Mouse (Mus musculus): Measurements from ENCODE around the gene Ndufa4l2.

The Ndufa4l2 gene

DNA sequence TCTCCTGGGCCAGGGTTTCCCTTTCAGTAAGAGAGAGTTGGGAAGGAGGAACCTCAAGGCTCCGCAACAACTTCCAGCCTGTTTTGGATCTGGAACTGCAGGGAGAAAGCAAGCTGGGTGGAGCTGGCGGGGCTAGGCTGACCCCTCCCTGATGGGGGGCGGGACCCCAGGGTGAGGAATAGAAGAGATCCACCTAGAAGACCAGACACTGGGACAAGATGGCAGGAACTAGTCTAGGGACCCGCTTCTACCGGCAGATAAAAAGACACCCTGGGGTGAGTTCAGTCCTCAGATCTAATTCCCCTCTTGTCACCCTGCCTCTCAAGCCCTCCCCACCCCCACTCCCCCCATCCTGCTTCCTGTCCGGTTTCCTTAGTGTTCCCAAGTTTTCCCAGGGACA lies at the start of gene Ndufa4l2:
Gene Ndufa4l2, plus strand, starts transcription at position 204 of the 400 bp plus-strand sequence.
- DNase-seq (ENCODE audit: low read depth, low spot score), result no peak

DNA sequence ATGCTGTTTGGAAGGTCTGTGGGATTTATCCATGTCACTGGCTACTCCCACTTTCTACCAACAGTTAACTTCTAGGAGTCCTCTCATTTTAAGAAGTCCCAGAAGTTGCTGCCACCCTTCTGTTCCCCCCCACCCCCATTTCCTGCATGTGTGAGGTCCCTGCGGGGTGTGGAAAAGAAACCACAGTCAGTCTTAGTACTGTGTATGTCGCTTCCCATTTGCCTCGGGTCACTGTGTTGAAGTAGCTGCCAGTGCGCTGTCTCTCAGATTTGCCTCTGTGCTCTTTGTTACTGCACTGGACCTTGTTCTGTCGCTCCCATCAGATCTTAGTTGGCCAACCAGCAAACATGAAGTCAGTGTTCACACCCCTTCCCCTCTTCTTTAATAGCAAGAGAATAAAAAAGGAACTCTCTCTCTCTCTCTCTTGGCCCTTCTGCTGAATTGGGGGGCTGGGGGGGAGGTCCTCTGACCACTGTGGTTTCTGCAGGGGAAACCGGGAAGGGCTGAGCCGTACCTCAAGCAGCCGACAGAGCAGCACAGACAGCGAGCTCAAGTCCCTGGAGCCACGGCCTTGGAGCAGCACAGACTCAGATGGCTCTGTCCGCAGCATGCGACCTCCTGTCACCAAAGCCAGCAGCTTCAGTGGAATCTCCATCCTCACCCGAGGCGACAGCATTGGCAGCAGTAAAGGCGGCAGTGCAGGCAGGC lies 43.3 kb upstream of the Ndufa4l2 start:
- DNase-seq (ENCODE audit: low read depth, low spot score), result no peak

DNA sequence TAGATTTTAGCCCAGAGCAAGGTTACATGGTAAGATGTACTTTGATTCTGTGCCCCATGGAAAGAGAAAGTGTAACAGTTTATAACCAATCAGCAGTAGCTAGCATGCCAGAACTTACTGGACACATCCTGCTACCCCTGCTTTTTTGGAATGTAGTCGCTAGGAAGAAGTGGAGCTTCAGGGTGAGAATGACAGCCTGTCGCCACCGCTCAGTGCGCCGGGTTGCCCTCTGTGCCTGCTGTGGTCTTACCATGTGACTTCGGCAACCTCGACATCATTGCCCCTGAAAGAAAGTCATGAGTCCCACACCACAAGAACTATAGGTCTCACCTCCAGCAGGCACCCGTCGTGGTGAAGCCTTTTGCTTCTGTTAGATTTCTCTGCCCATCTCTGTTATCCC lies 42.0 kb upstream of the Ndufa4l2 start:
- DNase-seq (ENCODE audit: low read depth, low spot score), result no peak

DNA sequence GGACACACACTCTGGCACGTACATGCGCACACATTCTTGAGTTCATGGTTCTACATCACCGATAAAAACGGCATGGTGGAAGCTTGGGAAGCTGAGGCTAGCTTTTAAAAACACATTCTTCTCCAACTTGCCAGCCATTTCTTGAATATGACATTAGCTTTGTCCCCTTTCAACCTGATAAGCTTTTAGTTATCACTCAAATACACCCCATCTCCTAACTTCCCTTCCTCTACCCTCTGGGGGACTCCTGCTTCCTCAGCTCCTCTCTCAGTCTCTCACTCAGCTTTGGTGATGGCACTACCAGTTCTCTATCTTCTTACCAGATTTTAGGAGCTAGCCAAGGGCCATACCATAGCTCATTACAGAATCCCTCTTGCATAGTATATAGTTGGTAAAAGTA lies 39.6 kb upstream of the Ndufa4l2 start:
- DNase-seq (ENCODE audit: low read depth, low spot score), result no peak

DNA sequence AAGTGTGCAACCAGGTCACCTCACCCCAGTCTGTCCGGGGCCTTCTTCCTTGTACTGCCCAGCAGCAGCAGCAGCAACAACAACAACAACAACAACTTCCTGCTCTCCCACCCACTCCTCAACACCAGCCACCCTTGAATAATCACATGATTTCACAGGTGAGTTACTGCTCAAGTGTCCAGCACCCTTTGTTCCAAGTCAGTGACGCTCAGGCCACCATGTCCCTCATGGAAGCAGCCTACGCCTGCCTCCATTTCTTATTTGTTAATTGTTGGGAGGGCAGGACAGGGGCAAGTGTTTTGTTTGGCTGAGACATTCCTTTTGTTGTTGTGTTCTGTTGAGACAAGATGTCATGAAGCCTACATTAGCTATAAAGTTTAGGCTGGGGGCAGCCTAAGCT lies 38.2 kb upstream of the Ndufa4l2 start:
- DNase-seq (ENCODE audit: low read depth, low spot score), result no peak

DNA sequence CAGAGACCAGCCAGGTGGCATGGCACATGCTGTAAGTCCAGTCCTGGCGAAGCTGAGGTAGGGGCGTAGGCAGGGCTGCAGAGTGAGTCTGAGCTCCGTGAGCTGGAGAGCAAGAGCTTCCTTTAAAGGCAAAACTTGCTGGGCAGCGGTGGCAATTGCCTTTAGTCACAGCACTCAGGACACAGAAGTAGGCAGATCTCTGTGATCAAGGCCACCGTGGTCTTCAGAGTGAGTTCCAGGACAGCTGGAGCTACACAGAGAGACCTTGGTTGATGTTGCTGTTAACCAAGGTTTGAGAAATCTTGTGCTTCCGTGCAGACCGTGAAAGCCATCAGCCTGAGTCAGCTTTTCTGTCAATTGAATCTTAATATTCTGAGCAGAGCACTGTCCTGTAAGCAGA lies 37.5 kb upstream of the Ndufa4l2 start:
- DNase-seq (ENCODE audit: low read depth, low spot score), result no peak

DNA sequence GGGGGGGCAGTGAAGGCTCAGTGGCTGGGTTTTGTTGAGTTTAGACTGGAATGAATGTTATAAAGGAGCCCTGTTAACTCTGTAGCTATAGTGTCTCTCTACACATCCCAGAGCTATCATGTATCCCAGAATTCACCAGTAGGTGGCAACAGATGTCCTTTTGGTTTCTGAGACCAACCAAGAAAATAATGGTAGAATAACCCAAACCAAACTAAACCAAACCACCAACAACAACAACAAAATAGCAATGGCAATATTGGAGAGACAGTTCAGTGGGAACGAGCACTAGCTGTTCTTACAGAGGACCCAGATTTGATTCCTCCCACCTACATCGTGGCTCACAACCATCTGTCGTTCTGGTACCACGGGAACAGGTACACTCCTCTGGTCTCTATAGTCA lies 35.6 kb upstream of the Ndufa4l2 start:
- peak; percentile 70 for DNase-seq (ENCODE audit: low read depth, low spot score)

DNA sequence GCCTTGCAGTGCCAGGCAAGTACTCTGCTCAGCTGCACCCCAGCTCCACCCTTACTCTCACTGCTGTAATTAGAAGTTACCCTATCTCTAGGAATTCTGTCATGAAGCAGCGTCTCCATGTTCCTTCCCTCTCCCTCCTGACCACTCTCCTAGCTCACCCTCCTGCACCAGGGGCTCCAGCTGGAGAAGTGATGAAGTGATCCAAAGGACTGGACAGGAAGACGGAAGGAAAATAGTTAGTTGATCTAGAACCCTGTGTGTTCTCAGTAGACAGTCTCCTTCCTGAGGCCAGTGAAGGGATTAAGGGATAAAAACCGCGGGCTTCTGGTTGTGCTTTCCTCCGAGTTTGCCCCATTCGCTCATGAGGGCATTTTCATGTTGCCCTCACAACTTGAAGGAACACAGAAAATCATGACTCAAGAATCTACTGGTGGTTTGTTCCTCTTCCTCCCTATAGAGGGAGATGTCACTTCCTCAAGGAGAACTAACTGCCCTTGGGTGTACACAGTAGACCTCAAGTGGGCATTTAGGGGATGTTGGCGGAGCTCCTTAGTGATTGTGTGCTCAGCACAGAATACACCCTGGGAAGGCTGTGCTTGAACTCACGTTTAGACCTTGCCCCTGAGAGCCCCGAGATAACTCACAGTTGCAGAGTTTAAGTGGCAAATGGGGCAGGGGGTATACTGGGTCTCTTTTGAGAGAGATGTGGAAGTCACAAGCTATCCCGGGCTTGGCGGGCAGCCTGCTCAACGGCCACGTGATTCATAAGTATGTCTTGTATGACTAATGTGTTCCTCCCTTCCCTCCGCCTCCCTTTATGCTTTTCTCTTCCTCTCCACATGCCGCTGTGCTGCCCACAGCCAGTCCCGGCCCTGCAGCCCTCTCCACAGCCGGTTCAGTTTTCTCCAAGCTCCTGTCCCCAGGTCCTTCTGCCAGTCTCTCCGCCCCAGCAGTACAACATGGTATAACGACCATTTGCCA lies 33.6 kb upstream of the Ndufa4l2 start:
- peak; percentile 83 for DNase-seq (ENCODE audit: low read depth, low spot score)

DNA sequence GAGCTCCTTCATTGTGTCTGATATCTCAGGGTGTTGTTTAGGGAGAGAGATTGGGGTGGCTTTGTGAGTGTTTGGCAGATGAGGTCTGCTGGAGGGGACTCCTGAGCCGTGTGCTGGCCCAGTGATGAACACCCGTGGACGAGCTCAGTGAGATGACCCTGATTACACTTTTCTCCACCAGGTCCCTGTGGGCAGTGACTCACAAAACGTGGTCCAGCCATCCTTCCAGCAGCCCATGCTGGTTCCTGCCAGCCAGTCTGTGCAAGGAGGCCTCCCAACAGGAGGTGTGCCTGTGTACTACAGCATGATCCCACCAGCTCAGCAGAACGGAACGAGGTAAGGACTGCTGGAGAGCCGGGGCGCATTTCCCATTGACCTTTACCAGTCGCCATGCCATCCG lies 29.5 kb upstream of the Ndufa4l2 start:
- no peak for DNase-seq (ENCODE audit: low read depth, low spot score)

DNA sequence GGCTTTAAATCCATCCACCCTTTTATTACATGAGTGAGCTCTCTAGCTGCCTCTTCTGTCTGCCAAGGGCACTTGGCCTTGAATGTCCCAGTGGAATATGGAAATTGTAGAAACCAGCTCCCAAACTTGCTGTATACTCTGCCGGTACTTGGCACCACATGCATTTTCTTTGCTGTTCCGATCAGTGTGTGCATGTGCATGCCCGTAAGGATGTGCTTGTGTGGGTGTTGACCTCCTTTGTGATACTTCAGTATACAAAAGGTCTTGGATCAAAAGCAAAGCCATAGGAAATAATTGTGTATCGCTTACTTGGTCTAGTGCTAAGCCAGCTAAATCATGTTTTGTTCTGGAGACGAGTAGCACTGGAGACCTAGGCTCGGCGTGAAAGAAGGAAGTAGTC lies 25.9 kb upstream of the Ndufa4l2 start:
- no peak for DNase-seq (ENCODE audit: low read depth, low spot score)

DNA sequence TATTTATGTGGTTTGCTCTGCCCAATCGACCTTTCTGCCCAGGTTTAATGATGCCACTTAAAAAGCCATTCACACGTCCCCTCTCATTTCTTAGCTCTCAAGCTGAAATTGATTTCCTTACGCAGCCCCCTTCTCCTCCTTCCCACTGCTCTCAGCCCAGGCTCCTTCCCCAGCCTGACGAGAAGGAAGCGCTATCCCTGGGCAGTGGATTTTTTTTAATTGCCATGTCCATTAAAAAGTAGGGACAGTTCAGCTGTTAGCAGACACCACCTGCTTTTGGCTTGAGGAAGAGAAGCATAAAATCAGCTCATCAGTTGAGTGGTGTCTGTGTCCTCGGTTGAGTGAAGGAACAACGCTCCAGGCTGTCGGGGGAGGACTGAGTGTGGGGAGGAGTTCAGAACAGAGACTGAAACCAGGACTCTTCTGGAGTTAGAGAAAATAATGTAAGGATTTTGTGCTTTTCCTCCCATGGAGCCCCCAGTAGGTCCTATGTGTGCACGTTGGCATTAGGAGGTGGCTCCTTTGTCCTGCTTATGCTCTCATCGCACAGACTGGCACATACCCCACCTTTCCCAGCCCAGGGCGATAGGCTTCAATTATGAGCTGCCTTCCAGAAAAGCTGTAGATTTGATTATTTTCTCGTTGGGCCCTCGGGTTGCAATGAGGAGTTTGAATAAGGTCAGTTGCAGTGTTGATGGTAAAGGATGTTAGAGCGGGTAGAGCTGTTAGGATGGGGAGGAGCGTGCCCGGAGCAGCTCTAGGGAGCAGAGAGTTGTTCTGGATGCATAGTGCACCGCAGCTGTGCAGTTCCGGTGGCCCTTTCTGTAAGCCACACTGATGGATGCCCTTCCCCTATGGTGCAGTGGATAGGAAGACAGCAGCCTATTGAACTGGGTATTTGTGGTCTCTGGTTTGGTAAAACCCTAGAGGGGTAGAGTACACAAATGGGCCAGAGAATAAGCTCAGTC lies 24.3 kb upstream of the Ndufa4l2 start:
- DNase-seq (ENCODE audit: low read depth, low spot score), result peak; percentile 67

DNA sequence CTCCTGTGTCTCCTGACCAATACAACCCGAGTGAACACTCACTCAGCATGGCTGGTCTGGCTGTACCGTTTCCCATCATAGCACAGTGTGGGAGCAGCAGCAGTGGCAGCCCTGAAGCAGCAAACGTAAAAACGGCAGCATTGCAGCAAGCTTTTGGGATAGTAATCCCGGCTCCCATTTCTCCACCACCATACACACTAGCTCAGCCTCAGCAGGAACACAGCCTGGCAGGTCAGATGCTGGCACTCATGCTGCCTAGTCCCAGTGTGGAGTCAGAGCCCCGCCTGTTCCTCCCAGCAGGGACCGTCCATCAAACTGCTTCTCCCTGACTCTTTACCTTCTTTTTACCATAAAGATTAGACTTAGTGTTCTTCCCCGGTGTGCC lies 23.6 kb upstream of the Ndufa4l2 start:
- peak; percentile 75 for DNase-seq (ENCODE audit: low read depth, low spot score)

DNA sequence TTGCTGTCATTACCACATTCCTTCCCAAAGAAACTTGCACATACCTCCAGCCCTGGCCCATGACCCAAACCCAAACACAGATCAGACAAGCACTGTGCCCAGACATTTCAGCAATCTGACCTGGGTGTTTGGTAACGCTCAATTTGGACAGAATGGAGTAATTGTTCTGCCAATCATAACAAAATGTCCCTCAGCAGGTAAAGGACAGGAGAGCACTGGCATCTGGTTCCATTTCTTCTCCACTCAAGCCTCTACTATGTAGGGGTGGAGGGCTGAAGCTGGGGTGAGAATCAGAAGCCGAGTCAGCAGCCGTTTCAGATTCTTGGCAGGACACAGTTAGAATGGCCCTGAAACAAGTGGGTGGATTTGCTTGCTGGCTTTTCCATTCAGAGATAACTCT lies 22.6 kb upstream of the Ndufa4l2 start:
- DNase-seq (ENCODE audit: low read depth, low spot score), result no peak

DNA sequence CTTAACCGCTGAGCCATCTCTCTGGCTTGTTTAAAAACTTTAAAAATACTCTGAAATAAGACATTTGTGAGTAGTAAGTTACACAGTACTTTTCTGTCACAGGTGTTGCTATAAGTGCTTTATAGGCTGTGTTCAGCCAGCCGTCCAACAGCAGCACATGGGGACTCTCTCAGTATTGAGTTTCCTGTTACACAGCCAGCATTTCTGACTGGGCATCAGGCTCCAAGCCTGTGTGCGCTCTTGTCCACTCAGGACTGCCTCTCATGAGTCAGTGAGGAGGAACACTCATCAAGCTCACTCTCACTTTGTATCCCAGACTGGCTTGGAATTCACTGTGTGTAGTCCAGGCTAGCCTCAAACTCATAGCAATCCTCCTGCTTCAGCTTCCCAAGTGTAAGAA lies 18.6 kb upstream of the Ndufa4l2 start:
- no peak for DNase-seq (ENCODE audit: low read depth, low spot score)

DNA sequence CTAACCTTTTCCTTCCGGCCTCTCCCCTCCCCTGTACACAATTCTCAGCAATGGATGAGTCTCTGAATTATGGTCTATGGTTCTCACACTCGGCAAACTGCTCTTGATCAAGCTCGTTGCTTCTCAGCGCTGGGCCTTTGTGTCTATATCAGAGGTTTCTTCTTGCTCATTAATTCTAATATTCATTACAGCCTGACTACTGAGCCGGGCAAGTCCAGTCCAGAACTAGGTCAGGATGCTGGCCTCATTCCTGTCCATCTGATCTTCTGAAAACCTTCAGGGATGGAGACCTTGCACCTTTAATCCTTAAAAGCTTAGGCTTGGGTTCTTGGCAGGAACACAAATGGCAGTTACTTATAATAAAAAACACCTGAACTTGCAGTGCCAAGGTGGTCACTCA lies 15.3 kb upstream of the Ndufa4l2 start:
- DNase-seq (ENCODE audit: low read depth, low spot score), result peak; percentile 56

DNA sequence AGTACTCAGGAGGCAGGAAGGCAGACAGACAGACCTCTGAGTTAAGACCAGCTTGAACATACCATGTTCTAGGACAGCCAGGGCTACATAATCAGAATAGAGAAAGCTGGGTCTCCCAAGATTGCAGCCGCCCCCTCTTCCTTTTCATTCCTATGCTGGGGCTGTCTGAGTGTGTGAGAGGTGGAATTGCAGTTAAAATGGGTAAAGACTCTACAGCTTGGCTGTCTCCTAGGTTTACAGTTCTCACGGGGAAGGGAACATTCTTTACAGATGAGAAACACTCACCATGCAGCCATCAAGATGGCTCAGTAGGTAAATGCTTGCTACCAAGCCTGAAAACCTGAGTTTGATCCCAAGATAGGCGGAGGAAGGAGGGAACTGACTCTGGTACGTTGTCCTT lies 14.7 kb upstream of the Ndufa4l2 start:
- DNase-seq (ENCODE audit: low read depth, low spot score), result peak; percentile 56

DNA sequence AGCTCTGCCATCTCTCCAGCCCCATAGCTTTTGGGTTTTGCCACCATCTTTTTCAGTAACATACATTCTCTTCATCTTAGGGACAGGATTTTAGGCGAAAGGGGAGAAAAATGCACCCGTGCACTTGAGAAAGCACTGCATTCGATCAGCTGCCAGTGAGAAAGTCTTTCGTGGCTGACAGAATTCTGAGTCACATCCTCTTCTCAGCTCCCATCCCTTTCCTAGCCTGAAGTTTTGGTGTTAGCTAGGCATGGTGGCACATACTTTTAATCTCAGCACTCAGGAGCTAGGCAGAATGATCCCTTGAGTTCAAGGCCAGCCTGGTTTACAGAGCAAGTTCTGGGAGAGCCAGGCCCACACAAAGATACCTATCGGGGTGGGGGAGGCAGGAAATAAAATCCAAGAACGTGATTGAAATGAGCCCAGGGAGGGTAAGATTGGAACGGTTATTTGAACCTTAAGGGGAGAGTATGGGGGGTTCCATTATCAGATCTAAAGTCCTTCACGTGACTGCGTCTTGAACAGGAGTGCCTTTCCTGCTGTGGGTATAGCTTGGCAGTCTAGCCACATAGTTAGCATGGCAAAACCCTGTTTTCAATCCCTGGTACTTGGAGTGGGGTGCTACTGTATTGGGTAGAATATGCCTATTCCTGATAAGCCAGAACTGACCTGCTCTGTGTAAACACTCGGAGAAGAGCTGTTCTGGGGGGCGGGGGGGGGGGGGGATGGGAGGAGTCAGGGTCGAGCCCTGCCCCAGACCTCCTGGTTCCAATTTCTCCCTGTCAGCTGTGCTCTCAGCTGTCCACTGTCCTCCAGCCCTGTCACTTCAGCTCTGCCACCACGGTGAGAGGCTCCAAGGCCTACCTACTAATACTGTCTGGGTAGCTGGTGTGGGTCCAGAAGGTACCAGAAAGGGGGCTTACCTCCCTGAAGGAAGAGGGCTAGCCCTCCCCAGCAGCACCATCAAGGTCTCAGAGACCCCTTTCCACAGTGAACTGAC lies 13.6 kb upstream of the Ndufa4l2 start, which contains the start of gene Stac3:
Gene Stac3, plus strand, starts transcription at position 793 of the 1,000 bp plus-strand sequence.
- no peak for DNase-seq (ENCODE audit: low read depth, low spot score)

DNA sequence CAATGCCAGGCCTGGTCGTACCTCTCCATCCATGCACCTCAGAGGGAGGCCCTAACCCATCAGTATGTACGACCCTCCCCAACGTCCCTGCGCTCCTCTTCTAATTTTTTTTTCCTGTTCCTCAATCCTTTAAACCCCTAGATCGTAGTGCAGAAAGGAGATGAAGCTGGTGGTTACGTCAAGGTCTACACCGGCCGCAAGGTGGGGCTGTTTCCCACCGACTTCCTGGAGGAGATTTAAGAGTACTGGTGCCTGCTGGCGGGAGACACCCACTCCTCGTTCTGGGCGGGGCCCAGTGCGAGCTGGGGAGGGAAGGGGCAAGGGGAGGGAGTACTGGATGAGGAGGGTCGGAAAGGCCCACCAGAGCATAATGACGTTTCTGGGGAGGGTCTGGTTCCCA lies 6.5 kb upstream of the Ndufa4l2 start:
- peak; percentile 86 for DNase-seq (ENCODE audit: low read depth, low spot score)

DNA sequence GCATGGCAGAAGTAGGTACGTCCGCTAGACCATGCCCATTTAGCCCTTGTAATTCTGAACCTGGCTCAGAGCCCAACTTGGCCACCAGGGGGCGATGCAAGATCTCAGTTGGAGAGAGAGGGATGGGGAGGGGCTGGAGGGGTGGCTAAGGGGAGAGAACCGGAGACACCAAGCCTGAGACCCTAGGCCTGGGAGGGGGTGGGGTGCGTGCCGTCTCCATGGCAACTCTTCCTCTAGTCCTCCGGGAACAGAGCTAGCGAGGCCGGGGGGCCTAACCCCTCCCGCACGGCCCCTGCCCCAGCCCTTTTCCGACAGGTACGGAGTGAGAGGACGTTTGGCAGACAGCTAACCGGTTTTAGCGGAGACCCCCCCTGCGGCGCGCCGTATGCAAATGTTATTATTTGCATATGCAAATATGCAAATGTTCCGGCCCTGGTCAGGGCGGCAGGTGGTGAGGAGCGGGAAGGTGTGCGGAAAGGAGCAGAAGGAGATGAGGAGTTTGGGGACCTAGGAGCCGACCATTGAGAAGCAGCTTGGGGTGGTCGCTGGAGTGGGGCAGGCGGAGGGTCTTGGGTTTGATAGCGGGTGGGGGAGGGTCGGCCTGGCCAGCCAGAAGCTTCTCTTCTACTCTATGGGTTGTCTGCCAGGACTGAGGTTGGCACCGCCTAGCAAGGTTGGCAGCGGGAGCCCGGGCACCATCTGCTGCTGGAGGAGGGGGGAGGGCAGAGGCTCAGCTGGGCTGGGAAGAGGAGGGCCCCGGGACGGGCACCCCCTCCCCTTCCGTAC lies 5.5 kb upstream of the Ndufa4l2 start:
- peak; percentile 95 for DNase-seq (ENCODE audit: low read depth, low spot score)
